Mouse (Mus musculus) CD4-positive, CD25-positive, alpha-beta regulatory T cell, adult 4 months (primary cell): ENCODE results near the gene Timm13. TPM values are rescaled to one million over a fixed set of nuclear protein-coding genes. Genes with fewer than 3 reads are reported as not detected.

Source experiments
- ATAC-seq: one replicate; pipeline ENCODE4 v1.8.0; 2017
- polyA plus RNA-seq, 2 experiments: library from polyadenylated mRNA; unstranded; fragments of 100-300 nt; shearing (Covaris generic); gene quantifications; one replicate each; pipeline ENCODE4 v1.2.1; 2017

Gene Timm13
- polyA plus RNA-seq, result 100 to 1,000 TPM; 212 to 257 TPM

DNA sequence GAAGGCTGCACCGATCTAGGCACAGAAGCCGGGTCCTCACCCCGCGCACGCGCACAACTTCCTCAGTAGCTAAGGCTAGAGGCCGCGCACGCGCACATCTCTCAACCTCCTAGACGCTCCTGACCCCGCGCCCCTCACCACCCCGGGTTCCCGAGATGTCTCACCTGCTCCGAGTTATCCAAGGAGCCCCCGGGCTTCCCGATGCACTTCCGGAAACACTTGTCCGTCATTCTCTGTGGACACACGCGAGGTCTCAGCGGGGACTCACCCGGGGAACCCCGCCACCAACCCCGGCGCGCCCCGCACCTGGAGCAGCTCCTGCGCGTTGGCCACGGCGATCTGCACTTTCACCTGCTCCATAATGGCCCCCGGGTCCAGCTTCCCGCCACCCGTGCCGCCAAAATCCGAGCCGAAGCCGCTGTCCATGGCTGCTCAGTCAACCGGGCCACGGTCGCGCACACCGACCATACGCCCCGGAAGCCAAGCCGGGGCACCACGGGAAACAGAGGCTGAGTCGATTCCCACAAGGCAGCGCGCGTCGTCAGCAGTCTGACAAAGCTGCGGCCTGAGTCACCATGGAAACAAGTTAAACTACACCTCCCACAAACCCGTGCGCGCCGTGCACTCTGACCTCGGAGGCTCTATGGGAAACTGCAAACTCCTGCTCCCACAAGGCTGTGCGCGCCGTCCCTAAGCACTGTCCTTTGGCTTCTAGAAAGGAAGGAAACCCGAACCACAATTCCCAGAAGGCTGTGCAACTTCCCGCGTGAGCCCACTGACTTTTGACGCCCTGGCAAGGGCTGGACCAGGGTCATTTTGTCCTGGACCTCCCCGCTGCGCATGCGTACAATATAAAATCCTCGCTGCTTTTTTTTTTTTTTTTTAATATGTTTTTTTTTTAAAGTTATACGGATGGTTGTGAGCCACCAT lies at the start of gene Timm13:
TSS of gene Timm13 (minus strand) at position 652 of the 930 bp plus-strand sequence.
- peak; percentile 97 for ATAC-seq

DNA sequence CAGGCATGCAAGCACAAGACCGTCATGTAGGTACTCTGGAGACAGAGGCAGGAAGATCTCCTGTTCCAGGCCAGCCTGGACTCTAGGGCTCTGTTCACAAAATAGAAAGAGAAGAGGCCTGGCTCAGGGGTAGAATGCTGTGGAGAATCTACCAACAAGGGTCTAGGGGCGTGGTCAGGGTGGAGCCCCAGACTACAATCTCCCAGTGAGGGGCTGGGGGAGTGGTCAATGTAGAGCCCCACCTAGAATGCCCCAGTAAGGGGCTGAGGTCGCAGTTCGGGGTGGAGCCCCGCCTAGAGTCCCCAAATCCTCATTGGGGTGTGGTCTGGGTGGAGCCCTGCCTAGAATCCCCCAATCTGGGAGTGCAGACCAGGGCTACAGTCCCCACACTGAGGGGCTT lies 49.5 kb upstream of the Timm13 start:
- ATAC-seq, result no peak

GRCm38 (mm10) chr10:80949081-80949480 lies 48.3 kb upstream of the Timm13 start:
- ATAC-seq, result no peak

- ATAC-seq, result no peak
These were observed 47.8 kb upstream of the Timm13 start for GRCm38 (mm10) chr10:80948570-80948969.

GRCm38 (mm10) chr10:80947802-80948201 lies 47.0 kb upstream of the Timm13 start:
- no peak for ATAC-seq

- ATAC-seq, result no peak
These were observed 46.1 kb upstream of the Timm13 start for GRCm38 (mm10) chr10:80946684-80947437.

DNA sequence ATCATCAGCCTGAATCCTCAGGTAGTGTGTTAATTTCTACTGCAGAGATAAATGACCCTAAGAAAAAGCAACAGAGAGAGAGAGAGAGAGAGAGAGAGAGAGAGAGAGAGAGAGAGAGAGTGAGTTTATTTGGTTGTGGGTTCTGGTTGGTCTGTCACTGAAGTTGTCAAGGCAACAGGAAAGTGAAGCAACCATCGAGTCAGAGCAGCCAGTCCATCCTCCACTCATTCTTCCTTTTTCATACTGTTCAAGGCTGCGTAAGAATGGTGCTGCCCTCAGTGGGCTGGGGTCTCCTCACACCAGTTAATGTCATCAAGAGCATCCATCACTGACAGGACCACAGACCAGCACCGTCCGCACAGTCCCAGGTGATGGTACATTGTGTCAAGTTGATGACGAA lies 43.5 kb upstream of the Timm13 start:
- no peak for ATAC-seq

DNA sequence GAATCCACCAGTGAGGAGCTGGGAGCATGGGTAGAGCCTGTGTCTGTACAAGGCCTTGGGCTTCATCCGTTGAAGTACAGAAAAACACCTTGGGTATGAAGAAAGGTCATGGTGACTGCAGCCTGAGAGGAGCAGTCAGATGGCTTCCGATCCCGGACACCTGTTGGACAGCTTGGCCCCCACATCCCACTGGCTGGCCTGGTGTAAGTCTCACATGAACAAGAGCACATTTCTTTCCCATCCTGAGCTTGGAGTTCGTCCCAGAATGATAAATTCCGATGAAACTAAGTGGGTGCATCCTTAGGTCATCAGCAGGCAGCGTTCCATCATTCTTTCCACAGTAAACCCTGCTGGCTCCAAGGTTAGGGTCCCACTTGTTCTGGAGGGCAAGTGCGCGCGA lies 42.9 kb upstream of the Timm13 start:
- ATAC-seq, result no peak

- ATAC-seq, result no peak
These were observed 42.1 kb upstream of the Timm13 start for GRCm38 (mm10) chr10:80942919-80943318.

GRCm38 (mm10) chr10:80940988-80941347 lies 40.2 kb upstream of the Timm13 start:
- no peak for ATAC-seq

- no peak for ATAC-seq
These were observed 39.7 kb upstream of the Timm13 start for GRCm38 (mm10) chr10:80940320-80940987.

DNA sequence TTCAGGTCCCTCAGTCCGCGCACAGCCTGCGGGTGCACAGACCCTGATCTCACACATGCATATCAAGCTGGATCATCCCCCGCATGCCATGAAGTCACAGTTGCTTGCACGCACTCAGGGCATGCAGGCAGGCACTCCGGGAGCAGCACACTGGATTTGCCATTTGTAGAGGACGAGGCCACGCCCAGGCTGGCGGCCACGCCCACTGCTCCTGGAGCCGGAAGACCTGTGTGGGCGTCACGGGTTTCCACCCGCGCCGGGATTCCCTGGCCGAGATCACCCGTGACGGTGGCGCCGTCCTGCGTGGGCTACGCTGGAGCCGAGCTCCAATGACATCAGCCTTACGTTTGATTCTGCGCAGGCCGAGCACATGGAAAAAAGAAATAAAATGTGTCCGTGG lies 38.9 kb upstream of the Timm13 start:
- peak; percentile 80 for ATAC-seq

DNA sequence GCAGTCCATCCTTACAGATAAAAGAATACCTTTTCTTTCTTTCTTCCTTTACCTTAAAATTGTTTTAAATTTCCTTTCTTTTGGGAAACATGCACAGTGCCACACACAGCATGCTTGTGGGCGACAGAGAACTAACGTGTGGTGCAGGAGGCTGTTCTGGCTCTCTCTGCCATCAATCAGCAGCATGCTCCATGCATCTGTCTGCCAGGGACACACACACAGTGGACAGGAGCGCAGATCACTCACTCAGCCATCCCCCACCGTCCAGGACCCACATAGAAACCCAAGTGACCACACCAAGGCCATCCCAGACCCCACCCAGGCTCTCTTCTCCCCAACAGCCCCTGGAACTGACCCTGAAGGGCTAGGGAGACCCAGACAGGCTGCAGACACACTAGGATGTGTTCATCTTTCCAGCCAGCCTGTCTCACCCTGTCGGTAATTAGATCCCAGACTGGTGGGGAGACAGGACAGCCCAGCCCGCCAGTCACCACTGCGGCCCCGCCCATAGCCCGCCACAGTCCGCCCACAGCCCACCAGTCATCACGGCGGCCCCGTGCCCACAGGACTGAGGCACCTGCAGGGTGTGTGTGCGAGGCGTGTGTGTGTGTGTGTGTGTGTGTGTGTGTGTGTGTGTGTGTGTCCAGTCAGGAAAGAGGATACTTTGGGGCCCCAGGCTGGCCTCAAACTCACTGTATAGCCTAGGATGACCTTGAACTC lies 38.2 kb upstream of the Timm13 start:
- ATAC-seq, result peak; percentile 21

- ATAC-seq, result no peak
These were observed 36.9 kb upstream of the Timm13 start for GRCm38 (mm10) chr10:80937646-80938045.

DNA sequence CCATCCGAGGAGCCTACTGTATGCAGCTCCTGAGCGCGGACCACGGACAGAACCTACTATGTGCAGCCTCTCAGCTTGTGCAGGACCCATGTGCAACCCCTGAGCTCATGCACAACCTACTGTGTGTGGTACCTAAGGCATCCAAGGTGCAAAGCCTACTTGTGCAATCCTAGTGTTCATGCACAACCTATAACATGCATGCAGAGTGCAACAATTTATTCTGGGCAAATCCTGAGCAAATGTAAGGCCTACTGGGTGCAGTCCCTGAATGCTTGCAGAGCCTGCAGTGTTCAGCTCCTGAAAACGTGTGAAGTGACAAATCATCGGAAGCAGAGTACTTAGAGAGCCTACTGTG lies 36.0 kb upstream of the Timm13 start:
- no peak for ATAC-seq

GRCm38 (mm10) chr10:80936135-80936809 lies 35.5 kb upstream of the Timm13 start:
- ATAC-seq, result no peak

- no peak for ATAC-seq
These were observed 34.9 kb upstream of the Timm13 start for GRCm38 (mm10) chr10:80935698-80936097.

DNA sequence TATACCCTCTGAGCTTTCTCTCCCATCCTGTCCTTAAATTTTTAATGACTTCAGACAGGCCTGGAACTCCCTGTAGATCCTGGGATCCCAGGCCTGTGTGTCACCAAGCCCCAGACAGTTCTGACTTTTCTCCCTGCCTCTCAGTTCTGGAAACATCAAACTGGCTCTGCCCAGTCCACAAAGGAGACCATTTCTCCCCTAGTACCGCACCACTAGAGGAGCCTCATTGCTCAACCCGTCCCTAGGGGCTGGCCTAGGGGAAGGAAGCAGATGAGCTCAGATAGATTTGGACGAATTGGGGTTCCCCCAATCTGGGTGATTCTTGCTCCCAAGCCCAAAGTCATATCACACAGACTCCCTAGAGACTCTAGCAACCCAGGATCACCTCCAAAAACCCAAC lies 34.5 kb upstream of the Timm13 start:
- no peak for ATAC-seq

DNA sequence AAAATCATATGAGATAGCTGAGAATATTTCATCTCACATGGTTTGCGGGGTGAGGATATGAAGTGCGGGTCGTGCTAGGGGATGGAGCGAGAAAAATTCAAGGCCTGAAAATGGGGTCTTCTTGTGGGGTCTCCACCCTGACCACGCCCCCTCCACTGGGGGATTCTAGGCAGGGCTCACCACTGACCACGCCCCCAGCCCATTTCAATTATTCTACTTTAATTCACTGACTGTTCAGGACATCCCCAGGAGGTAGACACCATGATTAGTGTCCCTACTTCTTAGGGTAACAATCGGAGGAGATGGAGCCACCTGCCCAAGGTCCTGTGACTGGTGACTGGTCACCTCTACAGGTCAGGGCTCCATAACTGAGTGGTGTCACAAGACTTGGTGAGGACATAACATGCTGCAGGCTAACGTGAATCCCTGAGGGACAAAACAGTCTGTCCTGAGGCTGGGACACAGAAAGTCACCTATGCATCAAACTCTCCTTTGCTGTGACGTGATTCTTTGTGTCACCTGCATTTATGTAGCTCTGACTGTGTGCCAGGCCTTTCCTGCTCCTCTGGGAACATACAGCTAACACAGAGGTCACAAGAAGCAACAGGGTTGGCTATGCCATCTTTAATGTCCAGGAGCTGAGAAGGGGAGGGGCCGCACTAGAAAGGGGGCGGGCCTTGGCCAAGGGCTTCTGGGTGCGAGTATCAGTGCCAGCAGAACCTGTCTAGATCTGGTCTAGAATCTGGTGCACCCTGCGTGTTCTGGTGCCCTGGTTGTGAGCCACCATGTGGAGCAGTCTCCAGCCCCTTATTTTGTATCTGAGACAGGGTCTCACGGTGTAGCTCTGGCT lies 33.6 kb upstream of the Timm13 start:
- no peak for ATAC-seq

DNA sequence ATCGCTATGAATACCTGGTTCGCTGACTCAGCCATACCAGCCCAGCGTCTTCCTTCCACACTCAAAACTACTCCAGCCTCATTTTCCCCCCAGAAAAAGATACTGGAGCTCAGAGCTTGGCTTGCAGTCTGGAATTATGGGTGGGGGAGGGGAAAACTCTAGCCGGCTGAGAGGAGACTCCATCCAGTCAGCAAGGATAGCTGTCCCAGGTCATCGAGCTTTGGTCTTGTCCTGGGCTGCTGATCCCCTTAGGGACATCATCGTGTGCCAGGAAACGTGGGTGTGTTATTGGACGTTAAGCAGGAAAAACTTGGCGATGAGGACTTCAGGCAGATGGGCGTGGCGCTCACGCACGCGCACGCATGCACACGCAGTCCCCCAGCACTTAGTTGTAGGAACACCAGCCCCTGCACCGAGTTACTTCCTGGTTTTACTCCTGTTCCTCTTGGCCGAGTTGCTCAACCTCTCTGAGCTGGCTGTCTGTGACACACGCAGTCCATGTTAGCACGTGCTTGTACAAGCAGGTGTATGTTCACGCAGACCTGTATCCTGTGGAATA lies 32.7 kb upstream of the Timm13 start:
- ATAC-seq, result no peak
